Mouse (Mus musculus) G1E (cell line): Measurements from ENCODE around the gene Map7.

Experiments
- CTCF ChIP-seq: IDR thresholded peaks from 2 replicates; pipeline ENCODE4 v1.5.1; 2012; ENCODE audit warnings: low read depth, low read length, inconsistent platforms, mixed read lengths
- GATA1 ChIP-seq: IDR thresholded peaks from 2 replicates; pipeline ENCODE4 v1.6.1; 2012; ENCODE audit warnings: borderline replicate concordance, low read length, inconsistent platforms, mixed read lengths
- GATA2 ChIP-seq: IDR thresholded peaks from 2 replicates; pipeline ENCODE4 v1.6.1; 2012; ENCODE audit warnings: low read depth, low read length, inconsistent platforms, borderline replicate concordance
- POLR2AphosphoS5 ChIP-seq: IDR thresholded peaks from 2 replicates; pipeline ENCODE4 v1.6.1; 2012; ENCODE audit warnings: low read depth, low read length, inconsistent platforms; ENCODE audit not compliant: insufficient replicate concordance
- TAL1 ChIP-seq: conservative IDR thresholded peaks from 2 replicates; pipeline ENCODE4 v1.6.1; 2012; ENCODE audit warnings: low read depth, low read length, inconsistent platforms, mixed read lengths

GRCm38 (mm10) chr10:20197039-20197438, 48.8 kb downstream of the Map7 start:
- TF ChIP-seq CTCF (no peak), POLR2AphosphoS5 (no peak), GATA1 (no peak), TAL1 (no peak), GATA2 (no peak)
